Mouse (Mus musculus) testis, adult 2 months (tissue): ENCODE results near the gene Tmem79. TPM values are rescaled to one million over a fixed set of nuclear protein-coding genes. Genes with fewer than 3 reads are reported as not detected.
"Not testable (repeated sequence)": the region's sequence is repeated elsewhere in the genome, so short reads cannot be mapped to it uniquely, and the experiment has no call there.

ENCODE experiments used
- H3K27ac ChIP-seq: fragments of 200-500 bp; 2 replicates; pipeline ENCODE4 v1.5.1; 2012; ENCODE audit warnings: low read depth, low read length; ENCODE audit not compliant: control insufficient read depth, insufficient read depth
- H3K27me3 ChIP-seq: fragments of 200-500 bp; 2 replicates; pipeline ENCODE4 v1.6.1; 2012; ENCODE audit warnings: mild to moderate bottlenecking, low read length, moderate library complexity; ENCODE audit not compliant: control insufficient read depth, insufficient read depth
- H3K36me3 ChIP-seq: fragments of 200-500 bp; 2 replicates; pipeline ENCODE4 v1.6.1; 2012; ENCODE audit warnings: mild to moderate bottlenecking, low read length; ENCODE audit not compliant: control insufficient read depth, insufficient read depth
- H3K4me1 ChIP-seq: fragments of 200-500 bp; 2 replicates; pipeline ENCODE4 v1.6.1; 2012; ENCODE audit warnings: low read length; ENCODE audit not compliant: control insufficient read depth, insufficient read depth
- H3K4me3 ChIP-seq: fragments of 200-500 bp; 2 replicates; pipeline ENCODE4 v1.5.1; 2012; ENCODE audit warnings: low read depth, mild to moderate bottlenecking, low read length, moderate library complexity, mixed read lengths; ENCODE audit not compliant: control insufficient read depth
- CTCF ChIP-seq: fragments of 200-500 bp; IDR thresholded peaks from 2 replicates; pipeline ENCODE4 v1.5.1; 2012; ENCODE audit warnings: low read depth, mild to moderate bottlenecking, inconsistent platforms, low read length, moderate library complexity; ENCODE audit not compliant: control insufficient read depth, insufficient read depth, insufficient replicate concordance
- POLR2A ChIP-seq: fragments of 200-500 bp; IDR thresholded peaks from 2 replicates; pipeline ENCODE4 v1.6.1; 2012; ENCODE audit warnings: low read depth, mild to moderate bottlenecking, inconsistent platforms, low read length, moderate library complexity; ENCODE audit not compliant: control insufficient read depth
- polyA plus RNA-seq: library from polyadenylated mRNA; depleted of rRNA; stranded (reverse); fragments of >200 nt; gene quantifications from 2 replicates; pipeline ENCODE4 v1.2.3, GENCODE M21; 2012; rRNA removed

Tmem79 gene
- polyA plus RNA-seq, result 9.5 TPM in 2 replicates

- peak within 1 kb of the TSS; percentile 98 for H3K27ac ChIP-seq
- no peaks in the 10 kb centered on the region; the same call in 1 of the 2 replicates for H3K36me3 ChIP-seq
- H3K4me3 ChIP-seq, result peak within 1 kb of the TSS; percentile 99
- H3K27me3 ChIP-seq, result no peaks in the 10 kb centered on the region
- TF ChIP-seq POLR2A (peak; percentile 99), CTCF (no peak)
- H3K4me1 ChIP-seq, result peaks cover 18% of the 10 kb centered on the region
Measured at GRCm38 (mm10) chr3:88336058-88337013, at the start of gene Tmem79, which contains the start of gene Smg5. TSS of gene Tmem79 (minus strand) at chr3:88336148. TSS of gene Smg5 (plus strand) at chr3:88336260.

- no peaks in the 10 kb centered on the region for H3K27me3 ChIP-seq
- no peak within 1 kb of the TSS for H3K4me3 ChIP-seq
- TF ChIP-seq POLR2A (no peak), CTCF (no peak)
- H3K36me3 ChIP-seq, result no peaks in the 10 kb centered on the region
- H3K4me1 ChIP-seq, result no peaks in the 10 kb centered on the region; the same call in 1 of the 2 replicates
- no peak within 1 kb of the TSS for H3K27ac ChIP-seq
Measured at GRCm38 (mm10) chr3:88384364-88384763, 48.4 kb upstream of the Tmem79 start, which contains the start of gene Bglap. TSS of gene Bglap (minus strand) at chr3:88384464.

- H3K27me3 ChIP-seq, H3K27ac ChIP-seq, H3K4me1 ChIP-seq, H3K36me3 ChIP-seq, H3K4me3 ChIP-seq: not testable (repeated sequence)
Measured at GRCm38 (mm10) chr3:88382383-88382782, 46.4 kb upstream of the Tmem79 start.

GRCm38 (mm10) chr3:88381389-88382315, 45.7 kb upstream of the Tmem79 start:
- H3K27ac ChIP-seq, H3K27me3 ChIP-seq, H3K36me3 ChIP-seq, H3K4me3 ChIP-seq, H3K4me1 ChIP-seq: not testable (repeated sequence)

- H3K4me1 ChIP-seq, H3K27ac ChIP-seq, H3K4me3 ChIP-seq, H3K27me3 ChIP-seq, H3K36me3 ChIP-seq: not testable (repeated sequence)
Measured at GRCm38 (mm10) chr3:88378599-88378998, 42.7 kb upstream of the Tmem79 start, which contains the start of gene Bglap2. TSS of gene Bglap2 (minus strand) at chr3:88378699.

GRCm38 (mm10) chr3:88376644-88377043, 40.7 kb upstream of the Tmem79 start:
- not testable (repeated sequence) for H3K36me3 ChIP-seq, H3K27ac ChIP-seq, H3K4me3 ChIP-seq, H3K27me3 ChIP-seq, H3K4me1 ChIP-seq

GRCm38 (mm10) chr3:88375750-88376626, 40.0 kb upstream of the Tmem79 start:
- H3K27me3 ChIP-seq, H3K4me3 ChIP-seq, H3K36me3 ChIP-seq, H3K4me1 ChIP-seq, H3K27ac ChIP-seq: not testable (repeated sequence)

- not testable (repeated sequence) for H3K4me1 ChIP-seq, H3K4me3 ChIP-seq, H3K36me3 ChIP-seq, H3K27me3 ChIP-seq, H3K27ac ChIP-seq
Measured at GRCm38 (mm10) chr3:88372643-88373042, 36.7 kb upstream of the Tmem79 start, which contains the start of gene Bglap3. TSS of gene Bglap3 (minus strand) at chr3:88372743.

GRCm38 (mm10) chr3:88368511-88368910, 32.6 kb upstream of the Tmem79 start:
- not testable (repeated sequence) for H3K4me3 ChIP-seq, H3K36me3 ChIP-seq, H3K27me3 ChIP-seq, H3K27ac ChIP-seq
- peaks cover 16% of the 10 kb centered on the region for H3K4me1 ChIP-seq

GRCm38 (mm10) chr3:88367517-88367916, 31.6 kb upstream of the Tmem79 start:
- not testable (repeated sequence) for H3K27me3 ChIP-seq, H3K36me3 ChIP-seq, H3K27ac ChIP-seq, H3K4me3 ChIP-seq
- peaks cover 16% of the 10 kb centered on the region for H3K4me1 ChIP-seq
